Mouse (Mus musculus) brain, embryonic 14.5 days (tissue): ENCODE measurements around the gene Gm45717.

ENCODE experiments used
- CTCF ChIP-seq: fragments of 200-500 bp; IDR thresholded peaks from 2 replicates; pipeline ENCODE4 v1.5.1; 2012; ENCODE audit warnings: inconsistent platforms, mild to moderate bottlenecking, moderate library complexity, borderline replicate concordance; ENCODE audit not compliant: insufficient read depth, insufficient read length; ENCODE audit errors: extremely low read depth
- POLR2A ChIP-seq: fragments of 200-500 bp; IDR thresholded peaks from 2 replicates; pipeline ENCODE4 v1.6.1; 2012; ENCODE audit warnings: mild to moderate bottlenecking, inconsistent platforms, borderline replicate concordance; ENCODE audit not compliant: poor library complexity, insufficient read depth, insufficient read length, severe bottlenecking; ENCODE audit errors: extremely low read depth

- TF ChIP-seq POLR2A (no peak), CTCF (no peak)
These were observed 5.7 kb upstream of the Gm45717 start for GRCm38 (mm10) chr7:140961416-140961815.
